Mouse (Mus musculus): ENCODE results near the gene Polr1c.

Gene Polr1c

DNA sequence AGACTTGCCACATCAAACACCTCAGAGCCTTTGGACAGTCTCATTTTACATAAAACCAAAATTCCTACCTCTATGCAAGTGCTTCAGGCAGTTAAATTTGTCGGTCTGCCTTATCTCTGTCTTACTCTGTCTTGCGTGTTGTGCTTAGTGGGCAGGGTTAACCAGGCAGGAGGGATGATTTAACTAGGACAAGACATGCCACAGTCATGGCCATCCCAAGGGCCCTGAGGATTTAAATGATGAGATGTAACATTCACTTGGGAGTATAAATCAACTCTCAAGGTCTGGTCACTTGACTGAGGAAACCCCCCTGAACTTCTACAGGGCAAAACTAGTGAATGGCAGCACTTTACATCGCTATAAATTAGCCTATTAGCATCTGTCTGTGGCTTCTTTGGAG lies 26.3 kb downstream of the Polr1c start:
- DNase-seq (ENCODE audit: extremely low read depth, low read depth): no peak

DNA sequence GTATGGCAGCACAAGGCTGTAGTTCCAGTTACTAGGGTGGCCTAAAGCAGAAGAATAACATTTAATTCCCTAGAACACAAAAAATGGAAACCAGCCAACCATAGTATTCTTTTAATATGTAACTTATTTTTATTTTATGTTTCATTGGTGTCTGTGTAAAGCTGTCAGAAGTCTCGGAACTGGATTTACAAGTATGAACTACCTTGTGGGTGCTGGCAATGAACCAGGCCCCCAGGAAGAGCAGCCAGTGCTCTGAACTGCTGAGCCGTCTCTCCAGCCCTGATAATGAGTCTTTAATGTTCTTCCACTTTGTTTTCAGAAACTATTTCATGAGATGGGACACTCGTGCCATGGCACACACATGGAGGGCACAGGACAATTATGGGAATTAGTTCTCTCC lies 37.3 kb downstream of the Polr1c start:
- DNase-seq (ENCODE audit: extremely low read depth, low read depth): no peak

DNA sequence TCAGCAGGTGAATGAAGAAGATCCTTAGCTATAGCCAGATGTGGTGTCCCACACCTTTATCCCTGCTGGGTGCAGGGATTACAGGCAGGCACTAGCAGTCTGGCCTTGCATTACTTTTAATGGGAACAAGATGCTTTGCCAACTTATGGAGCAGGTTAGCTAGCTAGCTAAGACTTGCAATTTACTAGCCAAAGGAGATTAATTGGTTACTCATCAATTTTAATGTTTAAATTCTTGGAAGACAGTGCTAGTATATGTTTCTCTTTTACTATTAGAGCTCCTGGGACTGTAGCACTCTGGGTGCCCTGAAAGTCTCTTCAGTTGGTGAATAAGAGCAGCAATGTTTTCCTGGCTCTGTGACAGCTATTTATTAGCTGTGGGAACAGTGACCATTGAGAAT lies 41.2 kb downstream of the Polr1c start:
- no peak for DNase-seq (ENCODE audit: extremely low read depth, low read depth)

DNA sequence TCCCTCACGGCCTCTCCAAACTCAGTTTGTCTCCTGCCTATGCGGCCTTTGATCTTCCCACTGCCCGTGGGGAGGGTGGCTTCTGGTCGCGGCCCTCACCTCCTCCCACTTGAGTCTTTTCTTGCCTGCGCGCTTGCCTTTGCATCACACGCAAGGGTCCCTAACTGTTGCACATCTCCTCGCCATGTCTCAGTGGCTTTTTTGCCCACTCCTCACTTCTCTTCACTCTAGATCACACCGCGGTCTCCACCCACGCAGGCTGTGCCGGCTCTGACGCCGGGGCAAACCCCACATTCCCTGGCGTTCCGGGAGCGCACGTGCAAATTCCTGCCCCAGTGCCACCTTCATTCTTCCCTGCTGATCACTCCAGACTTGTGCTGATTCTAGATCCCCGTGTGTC lies 44.8 kb downstream of the Polr1c start:
- no peak for DNase-seq (ENCODE audit: extremely low read depth, low read depth)

DNA sequence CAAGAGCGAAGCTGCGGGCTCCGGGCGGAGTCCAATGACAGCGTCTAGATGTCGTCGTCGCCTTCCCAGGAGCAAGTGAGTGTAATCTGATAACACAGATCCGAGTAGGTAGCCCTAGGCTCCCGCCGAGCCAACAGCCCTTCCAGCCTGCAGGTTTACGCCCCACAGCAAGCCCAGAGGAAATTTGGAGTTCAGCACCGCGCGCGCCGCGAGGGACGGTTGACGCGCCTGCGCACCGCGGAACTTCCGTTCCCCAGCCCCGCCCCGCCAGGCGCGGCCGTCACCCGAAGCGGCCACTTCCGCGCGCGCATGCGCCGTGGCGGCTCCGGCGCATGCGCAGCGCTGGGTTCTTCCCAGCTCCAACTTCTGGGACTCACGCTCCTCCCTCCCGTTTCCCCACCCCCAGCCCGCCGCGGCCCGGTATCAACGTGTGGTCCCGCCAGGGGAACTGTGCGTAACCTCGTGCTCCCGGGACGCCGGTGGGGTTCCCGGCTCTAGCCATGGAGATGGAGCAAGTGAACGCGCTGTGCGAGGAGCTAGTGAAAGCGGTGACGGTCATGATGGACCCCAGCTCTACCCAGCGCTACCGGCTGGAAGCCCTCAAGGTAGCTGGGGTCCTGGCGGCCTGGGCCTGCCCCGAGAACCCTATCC lies 45.3 kb downstream of the Polr1c start, which contains the start of the genes Polh and Xpo5:
Gene Polh (minus strand): TSS at position 225 of the 651 bp plus-strand sequence.
Gene Xpo5 (plus strand): TSS at position 362 of the 651 bp plus-strand sequence.
- peak; percentile 90 for DNase-seq (ENCODE audit: extremely low read depth, low read depth)

DNA sequence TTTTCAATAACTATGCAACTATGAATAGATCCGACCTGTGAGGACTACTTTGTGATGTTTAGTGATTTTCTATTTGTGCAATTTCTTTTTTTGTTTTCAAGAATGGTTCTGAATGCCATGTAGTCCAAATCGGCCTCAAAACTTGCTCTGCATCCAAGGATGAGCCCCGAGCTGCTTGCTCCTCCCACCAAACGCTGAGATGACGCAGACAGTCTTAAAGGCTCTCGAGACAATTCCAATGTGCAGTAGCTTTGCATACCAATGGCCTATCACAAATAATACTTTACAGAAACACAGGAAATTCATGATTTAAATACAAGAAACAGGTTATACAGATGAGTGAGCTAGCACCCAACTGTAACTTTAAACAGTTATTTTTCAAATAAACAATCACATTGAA lies 46.7 kb downstream of the Polr1c start:
- DNase-seq (ENCODE audit: extremely low read depth, low read depth): peak; percentile 54
